Mouse (Mus musculus): ENCODE data around the gene Ankrd49. TPM values are rescaled to one million over a fixed set of nuclear protein-coding genes. Genes with fewer than 3 reads are reported as not detected.

Gene Ankrd49
- polyA plus RNA-seq (2016; fragmentation: Nextera tagmentation; extraction: Ambion mirVana) = 56.6 and 57.7 TPM in 2 replicates

- peak within 1 kb of the TSS; percentile 95 for H3K27ac ChIP-seq (replicated peaks)
- H3K27me3 ChIP-seq (ENCODE audit: low read depth, poor library complexity, severe bottlenecking) = no peaks in the 10 kb centered on the region
- peak; percentile 93 for DNase-seq (ENCODE audit: low spot score)
- WGBS = under 1% methylated on average over 62 of the region's 62 CpGs
- no peaks in the 10 kb centered on the region for H3K9me3 ChIP-seq (replicated peaks)
- H3K36me3 ChIP-seq = peaks cover 63% of the 10 kb centered on the region
- H3K4me1 ChIP-seq = peaks cover 14% of the 10 kb centered on the region
- peak within 1 kb of the TSS; percentile 83 for H3K4me3 ChIP-seq
Measured at GRCm38 (mm10) chr9:14784039-14785002, at the start of gene Ankrd49, which contains the start of gene Mre11a. TSS of gene Ankrd49 (minus strand) at chr9:14784856. TSS of gene Mre11a (plus strand) at chr9:14784654.

DNA sequence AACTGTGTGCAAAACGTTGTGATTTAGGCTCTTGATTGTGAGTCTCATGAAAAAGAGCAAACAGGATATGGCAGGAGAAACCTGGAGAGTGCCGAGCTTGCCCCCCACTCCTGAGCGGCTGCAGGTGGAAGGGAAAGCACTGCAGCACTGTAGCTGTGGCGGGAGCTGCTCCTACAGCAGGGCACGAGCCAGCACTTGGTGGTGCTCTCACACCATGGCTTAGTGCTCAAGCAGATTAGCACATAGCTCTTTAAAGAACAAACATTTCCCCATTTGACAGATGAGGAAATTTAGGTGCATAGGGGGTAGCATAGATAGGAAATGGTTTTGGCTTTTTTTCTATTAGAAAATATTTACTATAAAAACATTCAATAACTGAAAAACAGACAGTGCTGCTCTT, 47.4 kb upstream of the Ankrd49 start:
- DNase-seq (ENCODE audit: low spot score) = no peak
- peaks cover 91% of the 10 kb centered on the region for H3K36me3 ChIP-seq
- WGBS = 85% methylated on average over 5 of the region's 5 CpGs
- no peaks in the 10 kb centered on the region for H3K9me3 ChIP-seq (replicated peaks)
- H3K27ac ChIP-seq (replicated peaks) = no peak overlapping the region
- no peaks in the 10 kb centered on the region for H3K4me1 ChIP-seq
- no peaks in the 10 kb centered on the region for H3K27me3 ChIP-seq (ENCODE audit: low read depth, poor library complexity, severe bottlenecking)
- H3K4me3 ChIP-seq = no peak overlapping the region

GRCm38 (mm10) chr9:14827875-14828274, 43.2 kb upstream of the Ankrd49 start:
- H3K4me3 ChIP-seq = no peak overlapping the region
- WGBS = 86% methylated on average over 2 of the region's 2 CpGs
- H3K36me3 ChIP-seq = peaks cover 88% of the 10 kb centered on the region
- H3K9me3 ChIP-seq (replicated peaks) = no peaks in the 10 kb centered on the region
- no peak overlapping the region for H3K27ac ChIP-seq (replicated peaks)
- no peaks in the 10 kb centered on the region for H3K4me1 ChIP-seq
- no peak for DNase-seq (ENCODE audit: low spot score)
- H3K27me3 ChIP-seq (ENCODE audit: low read depth, poor library complexity, severe bottlenecking) = no peaks in the 10 kb centered on the region

DNA sequence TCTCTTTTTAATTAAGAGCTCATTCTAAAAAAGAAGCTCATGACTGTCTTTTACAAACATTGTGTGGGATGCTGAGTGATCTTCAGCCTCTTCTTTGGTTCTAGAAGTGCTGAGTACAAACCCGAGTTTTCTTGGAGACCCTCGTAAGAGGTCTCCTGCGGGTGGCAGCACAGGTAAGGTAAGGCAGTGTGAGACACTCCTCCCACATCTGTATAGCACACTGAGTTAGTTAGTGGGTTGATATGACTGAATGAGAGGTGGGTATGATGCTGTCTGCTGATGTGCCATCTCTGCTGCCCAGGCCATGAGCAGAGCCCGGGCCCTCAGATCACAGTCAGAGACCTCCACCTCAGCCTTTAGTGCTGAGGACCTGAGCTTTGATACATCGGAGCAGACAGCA, 40.2 kb upstream of the Ankrd49 start:
- 87% methylated on average over 5 of the region's 5 CpGs for WGBS
- H3K4me3 ChIP-seq = no peak overlapping the region
- H3K27me3 ChIP-seq (ENCODE audit: low read depth, poor library complexity, severe bottlenecking) = no peaks in the 10 kb centered on the region

DNA sequence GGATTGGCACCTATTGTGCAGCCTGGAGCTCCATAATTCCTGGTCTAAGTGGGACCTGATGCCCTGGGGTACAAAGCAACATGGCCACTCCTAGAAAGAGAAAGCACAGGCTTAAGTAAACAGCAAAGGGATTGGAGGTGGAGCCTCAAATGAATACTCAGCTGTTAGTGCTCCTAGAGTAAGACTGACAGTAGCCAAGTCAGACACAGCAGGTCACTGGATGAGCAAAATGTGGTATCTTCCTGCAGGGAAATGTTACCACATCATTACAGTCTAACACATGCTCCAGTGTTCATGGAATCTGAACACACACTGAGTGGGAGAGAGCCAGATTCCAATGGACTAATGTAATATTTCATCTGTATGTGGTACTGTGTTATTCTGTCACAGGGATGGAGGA, 36.7 kb upstream of the Ankrd49 start:
- Histone ChIP-seq H3K36me3 (peaks cover 92% of the 10 kb centered on the region), H3K9me3 (replicated peaks) (no peaks in the 10 kb centered on the region), H3K27me3 (ENCODE audit: low read depth, poor library complexity, severe bottlenecking) (no peaks in the 10 kb centered on the region), H3K27ac (replicated peaks) (no peak overlapping the region), H3K4me1 (no peaks in the 10 kb centered on the region), H3K4me3 (no peak overlapping the region)
- DNase-seq (ENCODE audit: low spot score) = no peak

More for the DNA sequence above, 40.2 kb upstream of the Ankrd49 start:
- Histone ChIP-seq H3K9me3 (replicated peaks) (no peaks in the 10 kb centered on the region), H3K4me1 (no peaks in the 10 kb centered on the region), H3K27ac (replicated peaks) (no peak overlapping the region), H3K36me3 (peaks cover 88% of the 10 kb centered on the region)
- DNase-seq (ENCODE audit: low spot score) = no peak

DNA sequence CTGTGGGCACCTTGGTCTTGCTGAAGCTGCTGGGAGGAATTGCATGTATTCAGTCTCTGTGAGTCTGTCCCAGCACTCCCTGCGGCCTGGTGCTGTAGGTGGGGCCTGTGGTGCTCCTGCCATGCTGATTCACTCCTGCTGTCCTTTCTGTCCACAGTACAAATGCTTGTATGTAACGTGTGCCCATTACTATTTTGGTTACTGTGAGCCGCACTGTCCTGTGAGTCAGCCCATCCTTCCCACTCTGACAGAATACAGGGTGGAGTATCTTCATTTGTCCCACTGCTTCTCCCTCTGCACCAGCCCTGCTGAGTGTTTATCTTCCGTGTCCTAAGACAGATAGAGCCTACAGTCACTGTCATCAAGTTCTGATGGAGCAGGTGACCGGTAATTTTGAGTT, 25.5 kb upstream of the Ankrd49 start:
- DNase-seq (ENCODE audit: low spot score) = no peak
- H3K4me3 ChIP-seq = no peak overlapping the region
- peaks cover 97% of the 10 kb centered on the region for H3K36me3 ChIP-seq
- no peaks in the 10 kb centered on the region for H3K4me1 ChIP-seq
- no peak overlapping the region for H3K27ac ChIP-seq (replicated peaks)
- WGBS = 95% methylated on average over 5 of the region's 5 CpGs
- H3K9me3 ChIP-seq (replicated peaks) = no peaks in the 10 kb centered on the region
- H3K27me3 ChIP-seq (ENCODE audit: low read depth, poor library complexity, severe bottlenecking) = no peaks in the 10 kb centered on the region

DNA sequence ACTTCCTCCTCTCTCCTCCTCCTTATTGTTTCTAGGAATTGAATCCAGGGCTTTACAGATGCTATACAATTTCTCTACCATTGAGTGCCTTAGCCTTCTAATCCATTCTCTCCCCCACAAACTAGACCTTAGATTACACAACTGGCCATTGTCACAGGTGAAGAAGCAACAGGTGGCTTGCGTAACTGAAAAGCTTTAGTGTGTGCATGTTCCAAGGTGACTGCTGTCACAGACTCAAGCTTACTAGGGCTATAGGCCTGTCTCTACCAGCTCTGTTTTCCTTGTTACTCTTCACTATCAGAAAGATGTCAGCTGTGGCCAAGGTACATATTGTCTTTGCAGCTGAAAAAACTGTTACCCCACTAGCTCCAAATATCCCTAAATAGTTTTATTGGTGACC, 22.1 kb upstream of the Ankrd49 start:
- Histone ChIP-seq H3K4me1 (no peaks in the 10 kb centered on the region), H3K27me3 (ENCODE audit: low read depth, poor library complexity, severe bottlenecking) (no peaks in the 10 kb centered on the region), H3K36me3 (peaks cover 94% of the 10 kb centered on the region), H3K9me3 (replicated peaks) (no peaks in the 10 kb centered on the region), H3K27ac (replicated peaks) (no peak overlapping the region), H3K4me3 (no peak overlapping the region)
- WGBS = 100% methylated on average over 1 of the region's 1 CpGs
- no peak for DNase-seq (ENCODE audit: low spot score)

- DNase-seq (ENCODE audit: low spot score) = no peak
- Histone ChIP-seq H3K4me3 (no peak overlapping the region), H3K27me3 (ENCODE audit: low read depth, poor library complexity, severe bottlenecking) (no peaks in the 10 kb centered on the region), H3K4me1 (no peaks in the 10 kb centered on the region), H3K9me3 (replicated peaks) (no peaks in the 10 kb centered on the region), H3K27ac (replicated peaks) (no peak overlapping the region), H3K36me3 (peaks cover 94% of the 10 kb centered on the region)
- 95% methylated on average over 2 of the region's 2 CpGs for whole genome bisulfite sequencing
Measured at GRCm38 (mm10) chr9:14805714-14806113, 21.1 kb upstream of the Ankrd49 start.

DNA sequence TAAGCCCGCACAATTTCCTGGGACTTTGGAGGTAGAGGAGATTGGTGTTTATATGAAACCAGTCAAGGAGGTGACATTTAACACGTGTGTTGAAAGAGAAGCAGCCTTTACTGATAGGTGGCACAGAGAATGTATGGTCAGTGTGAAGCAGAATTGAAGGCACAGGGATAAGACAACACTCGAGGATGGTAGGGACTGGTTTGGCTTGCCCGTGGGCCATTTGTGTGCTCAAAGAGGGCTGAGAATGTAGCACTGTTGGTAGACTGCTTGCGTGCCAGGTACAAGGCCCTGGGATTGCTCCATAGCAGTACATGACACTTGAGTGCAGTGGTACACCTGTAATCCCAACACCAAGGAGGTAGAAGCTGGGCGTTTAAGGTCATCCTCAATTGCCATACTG, 2.7 kb upstream of the Ankrd49 start:
- no peak for DNase-seq (ENCODE audit: low spot score)
- H3K27me3 ChIP-seq (ENCODE audit: low read depth, poor library complexity, severe bottlenecking) = no peaks in the 10 kb centered on the region
- H3K4me1 ChIP-seq = peaks cover 14% of the 10 kb centered on the region
- H3K4me3 ChIP-seq = no peak overlapping the region
- H3K36me3 ChIP-seq = peaks cover 63% of the 10 kb centered on the region
- H3K27ac ChIP-seq (replicated peaks) = no peak overlapping the region
- no peaks in the 10 kb centered on the region for H3K9me3 ChIP-seq (replicated peaks)
- 91% methylated on average over 6 of the region's 6 CpGs for WGBS

DNA sequence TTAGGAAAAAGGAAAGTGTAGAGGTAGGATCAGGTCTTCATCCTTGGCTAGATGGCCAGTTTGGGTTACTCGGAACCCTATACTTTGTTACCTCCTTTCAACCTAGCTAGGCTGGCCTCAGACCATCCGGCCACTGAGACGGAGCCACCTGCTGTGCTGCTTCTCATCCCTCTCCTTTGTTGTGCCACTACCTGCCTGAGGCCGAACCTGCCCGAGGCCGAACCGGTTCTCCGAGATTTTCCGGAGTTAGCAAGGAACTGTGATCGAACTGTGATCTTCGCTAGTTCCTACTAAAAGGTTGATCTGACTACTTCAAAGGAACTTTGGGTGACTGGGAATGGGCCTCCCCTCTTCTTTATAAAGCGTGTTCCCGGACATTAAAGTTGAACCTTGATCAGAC, 6.3 kb downstream of the Ankrd49 start:
- H3K27me3 ChIP-seq (ENCODE audit: low read depth, poor library complexity, severe bottlenecking) = no peaks in the 10 kb centered on the region
- H3K4me1 ChIP-seq = peaks cover under 1% of the 10 kb centered on the region
- H3K36me3 ChIP-seq = peaks cover 38% of the 10 kb centered on the region
- no peak overlapping the region for H3K27ac ChIP-seq (replicated peaks)
- H3K9me3 ChIP-seq (replicated peaks) = no peaks in the 10 kb centered on the region
- DNase-seq (ENCODE audit: low spot score) = no peak
- WGBS = 44% methylated on average over 13 of the region's 13 CpGs
- no peak overlapping the region for H3K4me3 ChIP-seq

DNA sequence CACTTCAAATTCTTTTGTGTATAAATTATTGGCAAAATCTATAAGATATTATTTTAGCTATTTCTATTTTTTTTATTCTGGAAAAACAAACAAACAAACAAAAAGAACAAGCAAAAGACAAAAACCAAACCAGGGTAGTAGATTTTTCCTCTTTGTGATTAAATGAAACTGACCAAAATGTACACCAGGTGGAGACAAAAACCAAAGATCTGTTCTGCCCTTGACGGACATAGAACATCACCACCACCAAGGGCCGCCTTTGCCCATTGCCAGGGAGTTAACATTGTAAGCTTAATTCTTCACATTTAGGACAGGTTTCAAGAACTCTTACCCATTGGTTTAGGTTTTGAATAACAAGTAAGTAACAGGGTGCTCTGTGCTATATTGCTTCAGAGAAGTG, 10.8 kb downstream of the Ankrd49 start:
- Histone ChIP-seq H3K36me3 (0 out of 2 replicates have a peak, but pooled peaks cover 2% of the 10 kb centered on the region), H3K27ac (replicated peaks) (no peak overlapping the region), H3K4me3 (no peak overlapping the region), H3K9me3 (replicated peaks) (no peaks in the 10 kb centered on the region), H3K27me3 (ENCODE audit: low read depth, poor library complexity, severe bottlenecking) (peaks cover 22% of the 10 kb centered on the region), H3K4me1 (peaks cover 9% of the 10 kb centered on the region)
- no peak for DNase-seq (ENCODE audit: low spot score)
- 62% methylated on average over 2 of the region's 2 CpGs for WGBS

DNA sequence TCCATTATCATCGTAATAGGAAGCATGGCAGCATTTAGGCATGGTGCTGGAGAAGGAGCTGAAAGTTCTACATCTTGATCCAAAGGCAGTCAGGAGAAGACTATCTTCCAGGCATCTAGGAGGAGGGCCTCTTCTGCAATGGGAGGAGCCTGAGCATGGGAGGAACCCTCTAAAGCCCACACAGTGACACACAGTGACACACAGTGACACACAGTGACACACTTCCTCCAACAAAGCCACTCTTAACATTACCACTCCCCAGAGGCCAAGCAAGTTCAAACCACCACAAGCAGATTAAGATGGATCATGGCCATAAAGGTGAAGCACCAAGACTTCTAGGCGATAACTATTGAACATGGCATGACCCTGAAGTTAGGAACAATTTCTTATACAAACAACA, 12.6 kb downstream of the Ankrd49 start:
- WGBS = 89% methylated on average over 2 of the region's 2 CpGs
- no peaks in the 10 kb centered on the region for H3K36me3 ChIP-seq
- H3K4me3 ChIP-seq = no peak overlapping the region
- peaks cover 29% of the 10 kb centered on the region for H3K27me3 ChIP-seq (ENCODE audit: low read depth, poor library complexity, severe bottlenecking)
- H3K27ac ChIP-seq (replicated peaks) = no peak overlapping the region
- no peak for DNase-seq (ENCODE audit: low spot score)
- H3K4me1 ChIP-seq = peaks cover 9% of the 10 kb centered on the region
- no peaks in the 10 kb centered on the region for H3K9me3 ChIP-seq (replicated peaks)

DNA sequence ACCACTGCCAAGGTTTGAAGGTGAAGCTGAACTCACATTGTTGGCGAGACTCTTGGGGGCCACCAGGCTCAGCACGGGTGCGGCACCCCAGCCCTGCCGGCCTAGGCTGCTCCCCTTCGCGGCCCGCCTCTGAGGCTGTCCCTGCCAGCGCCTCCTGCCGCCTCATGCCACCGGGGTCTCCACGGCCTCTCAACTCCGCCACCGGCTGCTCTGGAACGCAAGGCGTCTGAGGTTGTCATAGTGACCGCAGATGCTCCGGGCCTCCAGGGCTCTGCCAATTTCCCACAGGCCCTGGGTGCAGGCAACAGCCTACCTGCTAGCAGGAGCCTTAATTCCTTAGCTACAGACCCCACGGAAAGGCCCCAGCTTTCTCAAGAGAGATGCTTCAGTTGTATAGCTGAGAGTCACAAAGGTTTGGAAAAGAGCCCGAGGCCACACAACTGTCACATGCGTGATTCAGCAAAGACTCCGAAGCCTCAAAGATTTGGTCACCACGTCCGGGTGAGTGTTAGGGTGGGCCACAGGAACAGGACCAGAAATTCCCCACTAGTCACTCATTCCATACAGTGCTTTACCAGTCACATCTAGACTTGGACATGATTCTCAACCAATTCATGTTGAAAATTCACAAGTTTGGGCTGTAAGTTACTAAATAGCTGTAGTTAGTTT, 13.7 kb downstream of the Ankrd49 start, which contains the start of gene 1700012B09Rik:
Gene 1700012B09Rik, minus strand, starts transcription at position 228 of the 669 bp plus-strand sequence.
- DNase-seq (ENCODE audit: low spot score) = peak; percentile 44
- H3K9me3 ChIP-seq (replicated peaks) = no peaks in the 10 kb centered on the region
- no peak within 1 kb of the TSS; the same call in 1 of the 2 replicates for H3K27ac ChIP-seq (replicated peaks)
- H3K4me1 ChIP-seq = peaks cover 9% of the 10 kb centered on the region
- peaks cover 29% of the 10 kb centered on the region for H3K27me3 ChIP-seq (ENCODE audit: low read depth, poor library complexity, severe bottlenecking)
- H3K4me3 ChIP-seq = peak within 1 kb of the TSS; percentile 36
- no peaks in the 10 kb centered on the region for H3K36me3 ChIP-seq
- 16% methylated on average over 23 of the region's 23 CpGs for WGBS

Data from midbrain, embryonic 10.5 days (tissue).